Mouse (Mus musculus): Measurements from ENCODE around the gene Dnal1.

Gene Dnal1

DNA sequence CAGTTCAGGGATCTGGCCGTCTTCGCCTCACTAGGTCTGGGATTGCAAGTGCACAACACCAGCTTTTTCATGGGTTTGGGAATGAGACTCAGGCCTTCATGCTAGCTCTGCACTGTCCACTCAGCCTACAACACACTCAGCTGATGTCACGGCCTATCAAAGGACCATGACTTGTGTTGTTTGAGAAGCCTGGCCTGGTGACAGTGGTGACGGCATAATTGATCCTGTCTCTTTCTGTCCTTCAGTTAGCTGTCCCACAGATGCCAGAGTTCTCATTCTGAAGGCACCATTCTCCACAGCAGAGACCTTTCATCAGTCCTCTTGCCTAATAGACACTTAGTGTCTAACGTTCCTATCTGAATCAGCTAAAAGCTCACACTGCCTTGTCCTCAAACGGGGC lies 14.4 kb downstream of the Dnal1 start:
- no peak for DNase-seq (ENCODE audit: low spot score)

DNA sequence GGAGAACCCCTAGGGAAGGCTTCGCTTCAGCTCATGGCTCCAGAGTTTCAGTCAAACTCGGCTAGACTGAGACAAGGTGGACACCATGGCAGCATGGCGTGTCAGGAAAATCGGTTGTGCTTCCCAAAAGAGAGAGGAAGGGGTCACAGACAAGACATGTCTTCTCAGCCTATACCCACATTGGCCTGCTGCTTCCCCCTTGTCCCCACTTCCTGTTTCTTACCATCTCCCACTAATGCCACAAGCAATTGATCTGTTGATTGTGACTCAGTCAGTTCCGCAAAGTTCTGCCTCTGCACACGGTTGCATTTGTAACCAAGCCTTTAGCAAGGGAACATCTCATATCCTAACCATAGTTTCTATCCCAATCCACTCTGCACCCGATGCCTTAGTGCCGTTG lies 15.8 kb downstream of the Dnal1 start:
- no peak for DNase-seq (ENCODE audit: low spot score)

DNA sequence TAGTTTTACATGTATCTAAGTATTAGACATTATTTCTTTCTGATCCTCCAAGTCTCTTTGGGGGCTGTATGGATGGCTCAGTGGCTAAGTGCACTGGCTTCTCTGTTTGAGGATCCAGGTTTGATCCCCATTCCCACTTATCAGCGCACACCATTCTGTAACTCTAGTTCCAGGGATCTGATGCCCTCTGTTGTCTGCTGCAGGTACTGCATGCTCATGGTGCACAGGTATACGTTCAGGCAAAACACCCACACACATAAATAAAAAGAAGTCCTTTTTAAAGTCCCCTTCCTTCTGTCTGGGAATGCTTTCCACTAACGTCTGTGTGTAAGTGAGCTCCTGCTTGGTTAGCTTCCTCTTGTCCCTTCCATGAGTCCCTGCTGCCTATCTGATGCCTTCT lies 18.1 kb downstream of the Dnal1 start:
- DNase-seq (ENCODE audit: low spot score) = peak; percentile 48

DNA sequence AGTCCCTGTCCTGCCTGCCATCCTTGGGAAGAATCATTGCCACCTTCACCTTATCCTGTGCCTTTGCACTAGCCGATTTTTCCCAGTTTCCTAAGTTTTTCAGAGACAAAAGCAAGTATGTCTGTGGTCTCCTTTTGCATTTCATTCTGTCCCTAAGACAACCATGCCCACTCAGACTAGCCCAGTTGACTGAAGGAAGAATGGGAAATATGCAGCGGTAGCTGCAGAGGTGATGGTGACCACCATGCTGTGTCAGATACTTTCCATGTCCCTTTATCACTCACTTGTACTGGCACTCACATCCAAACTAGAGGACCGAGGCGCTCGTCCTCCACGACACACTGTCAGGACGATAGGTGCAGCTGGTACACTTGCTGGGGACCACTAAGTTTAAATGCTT lies 23.0 kb downstream of the Dnal1 start:
- no peak for DNase-seq (ENCODE audit: low spot score)

DNA sequence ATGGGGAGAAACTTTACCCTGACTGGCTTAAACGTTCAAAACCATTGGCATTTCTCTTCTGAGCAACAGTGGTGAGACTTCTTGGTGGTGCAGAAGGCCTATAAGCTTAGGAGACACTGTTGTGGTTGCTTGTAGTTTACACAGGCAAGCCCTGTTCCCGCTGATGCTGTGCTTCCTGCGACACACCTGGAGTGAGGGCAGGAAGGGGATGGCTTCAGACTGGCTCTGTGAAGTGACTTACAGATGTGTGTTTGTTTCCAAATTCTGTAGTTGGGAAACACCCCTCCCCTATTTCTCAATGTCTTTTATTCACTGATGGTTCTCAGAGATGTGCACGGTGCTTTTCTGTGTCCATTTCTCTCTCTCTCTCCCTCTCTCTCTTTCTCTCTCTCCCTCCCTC lies 26.0 kb downstream of the Dnal1 start:
- no peak for DNase-seq (ENCODE audit: low spot score)

DNA sequence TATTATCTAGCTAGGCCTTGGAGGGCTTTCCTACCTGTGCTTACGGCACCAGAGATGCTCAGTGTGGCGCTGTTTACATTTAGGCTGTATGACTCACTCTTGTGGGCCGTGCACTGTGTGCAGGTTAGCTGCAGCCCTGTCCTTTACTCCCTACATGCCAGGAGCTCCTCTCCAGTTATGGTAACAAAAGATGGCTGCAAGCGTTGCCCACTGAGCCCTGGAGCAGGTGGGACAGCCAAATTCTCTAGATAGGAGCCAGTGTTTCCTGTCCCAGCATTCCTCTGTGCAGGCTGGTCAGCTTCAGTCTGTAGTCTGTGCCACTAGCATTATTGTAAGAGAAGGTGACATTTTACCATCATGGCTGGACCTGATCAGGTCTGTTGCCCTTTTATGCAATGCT lies 27.1 kb downstream of the Dnal1 start:
- DNase-seq (ENCODE audit: low spot score) = no peak

DNA sequence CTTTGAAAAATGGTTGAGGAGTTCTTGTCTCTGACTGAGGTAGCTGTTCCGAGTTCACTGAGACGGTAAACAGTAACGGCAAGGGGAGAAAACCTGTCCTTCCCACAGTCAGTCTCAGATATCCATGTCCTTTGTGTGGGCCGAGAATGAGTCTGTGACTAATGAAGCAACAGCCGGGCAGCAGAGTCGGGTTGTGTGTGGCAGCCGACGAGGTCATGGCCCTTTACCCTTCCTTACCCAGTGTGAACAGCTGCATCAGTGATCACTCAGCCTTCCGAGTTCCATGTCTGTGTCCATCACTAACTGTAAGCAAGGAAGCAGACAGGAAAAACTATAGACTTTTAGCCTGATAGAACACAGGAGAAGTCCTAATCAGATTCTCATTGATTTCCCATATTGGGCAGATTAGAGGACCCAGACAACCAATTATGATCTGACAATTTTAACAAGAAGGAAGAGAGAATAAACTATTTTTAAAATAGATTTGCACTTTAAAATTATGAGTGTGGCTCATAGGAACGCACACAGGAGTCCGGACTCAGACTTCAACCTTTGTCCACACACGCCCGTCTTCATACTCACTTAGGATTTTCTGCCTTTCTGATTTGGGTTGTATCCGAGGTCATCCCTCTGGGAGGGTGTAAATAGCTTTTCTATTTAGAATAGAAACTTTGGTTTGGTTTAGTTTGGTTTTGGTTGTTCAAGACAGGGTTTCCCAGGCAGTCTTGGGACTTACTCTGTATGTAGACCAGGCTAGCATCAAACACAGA lies 28.3 kb downstream of the Dnal1 start:
- DNase-seq (ENCODE audit: low spot score) = no peak

DNA sequence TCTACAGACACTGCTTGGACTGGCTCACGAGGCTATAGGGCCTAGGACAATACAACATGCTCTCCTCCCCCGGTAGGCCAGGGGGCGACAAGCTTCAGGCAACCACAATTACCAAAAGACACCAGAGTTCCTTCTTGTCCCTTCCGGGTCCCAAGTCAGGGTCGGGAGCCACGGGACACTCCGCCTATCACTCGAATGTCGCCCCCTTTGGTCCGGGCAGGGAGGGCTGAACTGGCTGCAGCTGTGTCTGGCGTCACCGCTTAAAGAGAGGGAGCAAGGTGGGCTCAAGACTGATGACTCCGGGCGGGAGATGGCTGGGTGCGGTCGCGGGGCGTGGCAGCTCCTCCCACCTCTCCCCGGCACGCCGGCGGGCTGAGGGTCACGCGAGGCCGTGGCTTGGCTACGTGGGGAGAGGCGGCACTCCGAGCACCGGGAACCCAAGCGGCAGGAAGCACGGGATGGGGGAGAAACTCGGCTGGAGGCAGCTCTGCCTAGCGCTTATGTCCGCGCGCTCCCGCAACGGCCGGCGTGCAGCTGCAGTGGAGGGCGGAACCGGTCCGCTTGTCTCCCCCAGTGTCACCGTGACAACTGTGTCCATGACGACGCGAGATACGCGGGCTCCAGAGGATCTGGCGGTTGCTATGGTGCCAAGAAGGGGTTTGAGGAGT lies 33.9 kb downstream of the Dnal1 start, which contains the start of gene Pnma1:
TSS of gene Pnma1 (minus strand) at position 536 of the 668 bp plus-strand sequence.
- DNase-seq (ENCODE audit: low spot score) = peak; percentile 71

DNA sequence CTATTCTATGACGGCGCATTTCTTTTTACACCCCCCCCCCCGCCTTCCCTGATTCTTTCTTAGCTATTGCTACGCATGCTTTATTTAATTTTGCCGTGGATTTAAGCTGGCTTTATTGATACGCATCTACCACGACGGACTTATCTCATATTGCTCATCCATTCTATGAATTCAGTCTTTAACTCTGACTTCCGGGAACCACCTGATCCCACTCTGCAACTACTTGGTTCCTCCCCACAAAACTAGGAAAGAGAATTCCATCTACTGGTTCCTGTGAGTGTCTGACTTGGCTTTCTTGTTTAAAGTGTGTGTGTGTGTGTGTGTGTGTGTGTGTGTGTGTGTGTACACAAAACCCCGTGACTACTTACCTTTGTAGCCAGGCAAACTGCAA lies 34.5 kb downstream of the Dnal1 start:
- DNase-seq (ENCODE audit: low spot score) = no peak

DNA sequence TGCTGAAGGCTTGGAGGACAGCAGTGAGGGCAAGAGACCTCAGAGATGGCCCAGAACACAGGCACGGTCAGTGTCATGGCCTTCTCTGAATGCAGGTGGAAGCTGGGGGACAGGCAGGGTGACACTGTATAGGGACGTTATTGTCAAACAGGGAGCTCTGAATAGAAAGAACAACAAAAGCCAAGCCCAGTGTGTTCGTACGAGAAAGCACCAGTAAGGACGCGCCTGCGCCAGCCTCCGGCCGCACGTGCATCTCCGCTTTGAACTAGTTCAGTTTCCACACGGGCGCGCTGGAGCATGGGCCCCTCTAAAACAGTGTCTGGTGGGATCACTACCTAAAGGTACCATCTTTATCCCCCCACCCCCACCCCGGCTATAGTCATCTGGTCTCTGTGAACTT lies 35.8 kb downstream of the Dnal1 start:
- no peak for DNase-seq (ENCODE audit: low spot score)

DNA sequence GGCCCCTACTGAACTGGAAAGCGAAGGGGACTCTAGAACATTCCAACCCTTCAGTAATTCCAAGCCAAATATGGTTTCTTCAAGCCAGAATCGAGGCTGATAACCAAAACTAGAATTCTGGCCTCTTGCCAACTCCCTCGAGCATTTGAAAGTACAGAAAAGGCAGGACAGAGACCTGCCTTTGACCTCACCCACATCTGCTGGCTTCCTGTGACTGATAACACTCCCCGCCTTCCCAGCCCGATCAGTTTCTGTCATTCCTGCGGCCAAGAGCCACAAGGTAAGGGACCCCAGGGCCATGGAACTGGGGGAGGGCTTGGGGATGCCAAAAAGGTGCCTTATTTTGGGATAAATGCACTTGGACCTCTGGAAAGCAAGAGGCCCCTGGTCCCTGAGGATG lies 36.8 kb downstream of the Dnal1 start:
- peak; percentile 74 for DNase-seq (ENCODE audit: low spot score)

DNA sequence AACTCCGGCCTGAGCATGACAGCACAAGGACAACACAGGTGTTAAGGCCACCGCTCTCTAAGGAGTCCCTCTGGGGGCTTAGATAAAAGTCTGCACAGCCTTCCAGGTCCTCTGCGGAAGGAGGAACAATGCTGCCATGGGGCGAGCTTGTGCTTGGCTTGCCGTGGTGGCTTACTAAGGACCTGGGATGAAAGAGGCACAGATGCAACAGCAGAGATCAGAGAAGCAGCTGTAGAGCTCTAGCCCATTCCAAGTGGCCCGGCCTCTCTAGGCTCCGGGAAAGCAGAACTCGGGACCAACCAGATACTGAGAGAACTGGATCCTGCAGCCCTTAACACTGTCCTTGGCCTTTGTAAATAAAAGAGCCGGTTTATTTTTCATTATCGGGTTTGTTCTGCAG lies 37.7 kb downstream of the Dnal1 start:
- DNase-seq (ENCODE audit: low spot score) = no peak

DNA sequence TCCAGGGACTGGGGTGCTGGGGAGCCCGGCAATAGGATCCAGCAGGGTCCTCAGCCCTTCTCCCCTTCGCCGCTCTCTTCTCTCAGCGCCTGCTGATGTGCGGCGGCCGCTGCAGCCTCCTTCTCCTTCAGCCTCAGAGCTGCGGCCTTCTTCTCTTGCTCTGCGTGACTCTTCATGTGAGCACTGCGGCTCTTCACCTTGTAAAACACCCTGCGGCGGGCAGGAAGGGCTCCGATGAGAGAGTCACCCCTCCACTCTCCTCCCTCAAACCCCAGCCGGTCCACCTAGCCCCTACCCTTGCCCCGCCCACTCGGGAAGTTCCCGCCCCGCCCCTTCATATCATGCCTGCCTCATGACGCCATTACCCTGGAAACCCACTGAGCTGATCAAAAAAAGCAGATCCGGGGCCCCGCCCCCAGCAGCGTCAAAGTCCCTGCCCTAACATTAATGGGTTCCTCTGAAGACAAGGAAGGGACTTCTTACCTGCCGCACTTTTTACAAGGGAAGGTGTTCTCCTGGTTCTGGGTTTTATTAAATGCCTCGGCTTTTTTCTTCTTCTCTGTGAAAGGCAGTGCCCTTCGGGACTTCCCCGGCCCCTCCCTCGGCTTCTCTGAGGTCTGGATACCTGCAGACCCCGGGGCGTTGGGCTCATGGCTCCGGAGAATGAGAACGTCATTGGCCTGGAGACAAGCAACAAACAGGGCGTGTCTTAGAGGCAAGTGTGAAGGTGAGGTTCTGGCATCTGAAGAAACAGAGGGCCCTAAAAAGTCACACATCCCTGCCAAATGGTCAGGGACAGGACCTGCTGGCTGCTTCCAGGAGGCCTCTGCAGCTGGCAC lies 38.4 kb downstream of the Dnal1 start:
- no peak for DNase-seq (ENCODE audit: low spot score)

DNA sequence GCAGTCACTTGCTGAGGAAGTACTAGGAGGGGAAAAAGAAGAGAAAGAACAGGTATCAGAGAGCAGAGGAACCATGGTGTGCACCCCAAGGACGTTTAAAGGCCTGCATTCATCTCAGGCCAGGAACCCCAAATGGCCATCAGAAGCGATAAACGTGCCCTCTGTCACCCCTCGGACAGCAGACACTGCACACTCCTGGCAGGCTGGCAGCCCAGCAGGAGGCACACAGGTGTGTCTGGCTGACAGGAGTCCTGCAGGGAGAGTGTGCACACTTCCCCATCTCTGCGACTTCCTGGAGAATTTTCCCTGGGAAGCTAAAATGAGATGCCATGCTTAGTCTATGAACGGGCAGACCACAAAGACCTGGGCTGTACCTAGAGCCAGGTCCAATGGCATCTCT lies 39.2 kb downstream of the Dnal1 start:
- no peak for DNase-seq (ENCODE audit: low spot score)

DNA sequence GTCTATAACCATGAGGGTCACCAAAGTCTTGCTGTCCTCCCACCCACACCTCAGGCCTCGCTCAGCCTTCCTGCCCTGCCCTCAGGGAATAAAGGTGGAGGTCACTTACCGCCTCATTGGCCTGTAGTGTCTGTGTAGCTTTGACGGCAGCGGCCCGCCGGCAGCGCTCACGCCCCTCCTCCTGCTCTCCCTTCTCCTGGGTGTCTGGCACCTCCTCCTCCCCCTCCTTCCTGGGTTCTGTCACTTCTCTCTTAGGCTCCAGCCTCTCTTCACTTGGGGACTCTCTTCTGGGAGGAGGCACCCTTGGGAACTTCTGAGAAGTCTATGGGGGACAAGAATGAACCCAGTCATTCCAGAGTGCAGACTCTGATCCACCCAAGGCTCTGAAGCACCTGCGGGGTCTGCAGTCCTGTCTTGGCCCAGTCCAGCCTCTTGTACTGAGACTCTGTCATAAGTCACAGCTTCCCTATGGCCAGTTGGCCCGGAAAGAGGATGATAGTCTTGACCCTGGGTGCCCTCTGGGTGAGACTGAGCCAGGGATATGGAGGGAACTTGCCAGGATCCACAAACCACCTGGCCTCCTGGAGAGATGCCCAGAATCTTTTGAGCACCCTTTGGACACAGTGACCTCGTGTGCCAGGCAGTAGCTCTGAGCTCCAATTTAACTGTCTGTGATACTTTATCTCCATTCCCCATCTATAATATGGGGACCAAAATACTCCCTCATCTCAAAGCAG lies 40.8 kb downstream of the Dnal1 start:
- no peak for DNase-seq (ENCODE audit: low spot score)

DNA sequence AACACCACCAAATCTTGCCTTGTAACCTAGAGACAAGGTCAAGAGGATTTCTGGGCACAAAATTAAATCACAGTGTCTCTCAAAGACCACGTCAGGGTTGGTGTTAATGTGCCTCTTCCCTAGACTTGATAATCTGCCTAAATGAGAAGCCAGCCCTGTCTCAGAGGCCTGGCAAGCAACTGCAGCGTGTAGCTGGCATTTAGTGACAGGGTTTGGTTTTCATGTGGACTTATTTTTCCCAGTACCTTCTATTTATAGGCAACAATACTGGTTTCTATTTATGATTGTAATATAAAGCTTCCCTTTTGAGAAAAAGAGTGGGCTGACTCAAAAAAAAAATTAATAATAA lies 41.3 kb downstream of the Dnal1 start:
- no peak for DNase-seq (ENCODE audit: low spot score)

DNA sequence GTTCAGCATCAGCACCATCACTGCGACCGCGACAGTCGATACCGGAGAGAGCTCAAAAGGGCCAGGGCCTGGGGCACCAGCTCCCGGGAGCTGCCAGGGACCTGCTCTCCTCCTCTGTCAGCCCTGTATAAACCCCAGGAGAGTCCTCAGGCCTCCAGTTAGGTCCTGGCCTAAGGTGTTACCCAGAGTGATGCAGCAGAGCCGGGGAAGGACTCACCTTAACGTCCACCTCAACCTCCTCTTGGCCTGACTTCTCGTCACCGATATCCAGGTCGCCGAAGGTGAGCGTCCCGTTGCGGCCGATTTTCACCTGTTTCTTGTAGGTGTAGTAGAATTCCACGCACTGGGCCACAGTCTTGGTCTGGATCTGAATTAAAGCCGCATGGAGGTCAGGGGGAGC lies 42.0 kb downstream of the Dnal1 start:
- DNase-seq (ENCODE audit: low spot score) = no peak

DNA sequence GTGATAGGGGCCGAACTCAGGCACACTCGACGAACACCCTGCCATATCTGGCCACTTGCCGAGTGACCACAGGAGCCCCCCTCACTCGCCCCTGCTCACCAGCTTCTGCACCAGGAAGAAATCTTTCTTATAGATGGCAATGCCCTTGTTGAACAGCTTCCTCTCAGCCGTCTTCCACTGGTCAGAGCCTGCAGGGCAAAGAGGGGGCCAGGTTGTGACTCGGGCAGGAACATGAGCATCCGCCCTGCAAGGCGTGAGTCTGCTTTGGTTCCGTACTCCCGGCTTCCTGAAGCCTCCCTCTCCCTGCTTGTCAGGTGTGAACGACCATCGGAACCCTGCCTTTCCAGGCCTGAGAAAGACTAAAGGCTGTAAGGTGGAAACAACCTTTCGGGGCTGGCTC lies 44.0 kb downstream of the Dnal1 start:
- DNase-seq (ENCODE audit: low spot score) = no peak

DNA sequence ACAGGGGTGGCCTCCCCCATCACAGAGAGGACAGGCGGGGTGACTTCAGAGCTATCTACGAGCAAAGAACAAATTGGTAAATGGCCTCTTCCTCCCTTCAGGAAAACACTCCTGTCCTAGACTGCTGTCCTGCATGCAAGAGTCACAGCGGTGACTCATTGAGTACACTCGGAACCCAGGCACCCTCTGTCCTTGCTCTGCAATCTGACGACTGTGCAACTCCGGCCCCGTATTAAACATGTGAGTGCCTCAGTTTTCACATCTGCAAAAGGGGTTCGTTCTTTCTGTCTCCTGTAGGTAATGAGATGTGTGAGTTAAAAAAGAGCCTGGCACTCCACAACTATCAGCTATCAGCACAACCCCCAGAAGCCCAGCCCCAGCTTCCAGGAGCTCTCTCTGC lies 46.3 kb downstream of the Dnal1 start:
- no peak for DNase-seq (ENCODE audit: low spot score)

DNA sequence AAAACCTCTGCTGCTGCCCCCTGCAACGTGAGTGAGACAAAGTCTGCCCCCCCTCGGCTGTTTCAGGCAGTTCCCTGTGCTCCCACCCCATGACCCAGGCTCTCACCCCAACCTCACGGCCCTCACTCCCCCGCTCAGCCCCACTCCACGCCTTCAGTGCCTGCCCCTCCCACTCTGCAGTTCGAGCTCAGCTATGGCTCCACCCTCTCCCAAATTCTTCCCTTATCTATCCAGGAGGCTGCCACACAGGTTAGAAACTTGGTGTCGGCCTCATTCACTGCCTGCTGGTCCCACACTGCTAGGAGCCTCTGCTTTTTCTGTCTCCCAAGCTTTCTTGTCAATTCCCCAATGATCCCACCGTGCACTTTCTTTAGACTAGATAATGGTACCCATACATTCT lies 47.0 kb downstream of the Dnal1 start:
- no peak for DNase-seq (ENCODE audit: low spot score)

DNA sequence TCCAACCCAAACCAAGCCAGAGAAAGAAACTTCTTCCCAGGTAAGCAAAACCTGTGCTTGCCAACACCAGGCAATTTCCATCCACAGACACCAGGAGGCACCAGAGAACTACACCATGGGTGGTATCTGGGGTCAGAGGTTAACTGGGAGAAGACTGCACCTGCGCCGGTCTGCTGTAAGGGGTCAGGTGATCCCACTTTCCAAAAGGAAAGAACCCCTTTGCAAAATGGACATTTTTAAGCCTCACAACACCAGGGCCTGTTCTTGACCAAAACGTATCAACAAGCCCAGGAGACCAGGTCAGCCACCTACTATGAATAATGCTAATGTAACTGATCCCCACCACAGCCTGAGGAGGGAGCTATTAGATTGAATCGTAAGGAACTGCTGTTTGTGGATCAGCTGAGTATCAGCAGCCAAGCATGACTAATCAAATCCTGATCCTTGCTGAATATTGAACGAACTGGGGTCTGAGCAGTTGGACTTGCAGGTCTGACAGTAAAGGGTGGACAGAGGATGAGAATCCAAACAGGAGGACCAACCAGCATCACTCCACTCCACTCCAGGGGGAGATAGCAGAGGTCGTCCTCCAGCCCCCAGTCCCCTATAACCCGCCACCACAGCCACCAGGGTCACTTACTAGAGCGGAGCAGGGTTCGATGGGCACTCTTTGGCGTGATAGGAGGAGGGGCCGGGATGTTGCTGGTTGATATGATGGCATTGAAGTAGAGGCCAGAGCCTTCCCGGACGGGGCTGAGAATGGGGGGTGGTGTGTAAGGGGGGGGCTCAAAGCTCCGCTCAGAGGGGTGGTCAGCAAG lies 47.7 kb downstream of the Dnal1 start:
- DNase-seq (ENCODE audit: low spot score) = peak; percentile 61

DNA sequence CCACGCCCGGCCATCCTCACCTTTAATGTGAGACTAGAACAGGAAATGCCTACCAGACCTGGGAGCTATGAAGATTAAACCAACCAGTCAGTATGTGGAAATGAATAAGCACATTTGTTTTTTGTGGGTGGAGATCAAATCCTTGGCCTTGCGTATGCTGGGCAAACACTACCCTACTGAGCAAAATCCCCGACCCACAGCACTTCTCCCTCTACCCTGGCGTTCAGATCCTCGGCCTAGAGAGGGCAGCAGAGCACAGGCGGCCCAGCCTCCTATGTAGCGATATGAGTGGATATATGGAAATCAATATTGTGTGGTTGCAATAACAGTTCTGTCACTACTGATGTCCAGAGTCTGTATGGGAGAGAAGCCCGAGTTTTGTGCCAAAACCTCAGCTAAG lies 49.0 kb downstream of the Dnal1 start:
- no peak for DNase-seq (ENCODE audit: low spot score)

All from spleen, adult 12 weeks (tissue).